Mouse (Mus musculus): Measurements from ENCODE around the gene Aftph. TPM values are rescaled to one million over a fixed set of nuclear protein-coding genes. Genes with fewer than 3 reads are reported as not detected.
A peak's percentile ranks its signal among the peaks of the same experiment; 100 is the strongest.
"Not testable (repeated sequence)": the region's sequence is repeated elsewhere in the genome, so short reads cannot be mapped to it uniquely, and the experiment has no call there.

The Aftph gene
- 63.9 and 67.6 TPM in 2 replicates for polyA plus RNA-seq (2012; rRNA removed)

DNA sequence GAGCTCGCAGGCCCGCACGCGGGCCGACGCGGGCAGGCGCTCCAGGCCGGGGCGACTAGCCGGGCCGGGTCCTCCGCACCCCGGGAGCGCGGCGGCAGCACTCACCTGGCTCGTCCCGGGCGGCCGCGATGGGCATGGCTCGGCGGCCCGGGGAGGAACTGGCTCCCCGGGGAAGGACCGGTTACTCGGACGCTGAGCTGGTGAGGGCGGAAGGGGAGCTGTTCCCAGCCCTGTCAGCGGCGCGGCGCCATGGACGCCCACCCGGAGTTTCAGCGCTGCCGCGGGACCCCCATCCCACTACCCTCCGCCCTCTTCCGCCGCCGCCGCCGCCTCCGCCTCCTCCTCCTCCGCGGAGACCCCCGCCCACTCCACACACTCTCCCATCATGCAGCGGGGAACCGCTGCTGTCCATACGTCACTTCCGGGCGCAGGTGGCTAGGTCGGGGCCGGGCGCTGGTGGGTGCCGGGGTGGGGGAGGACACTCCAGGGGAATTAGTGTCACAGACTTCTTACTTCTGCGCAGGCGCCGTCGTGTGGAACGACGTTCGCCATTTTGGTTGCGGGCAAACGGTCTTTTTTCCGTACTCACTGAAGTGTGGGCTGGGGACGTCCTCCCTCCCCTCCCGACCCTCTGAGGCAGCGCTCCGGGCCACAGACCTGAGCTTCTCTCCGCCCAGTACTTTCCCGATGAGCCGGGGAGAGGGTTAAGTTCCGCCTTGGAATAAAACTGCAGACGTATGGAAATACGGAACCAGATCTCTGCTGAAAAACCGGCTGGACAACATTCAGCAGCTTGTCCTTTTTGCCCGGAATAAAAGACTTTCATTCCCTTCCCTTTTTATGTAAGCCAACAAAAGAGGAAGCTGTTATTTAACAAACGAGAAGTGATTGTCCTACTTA, at the start of gene Aftph:
Aftph (minus strand) TSS at position 389 of the 900 bp plus-strand sequence.
- DNase-seq (ENCODE audit: low spot score) = peak; percentile 92

DNA sequence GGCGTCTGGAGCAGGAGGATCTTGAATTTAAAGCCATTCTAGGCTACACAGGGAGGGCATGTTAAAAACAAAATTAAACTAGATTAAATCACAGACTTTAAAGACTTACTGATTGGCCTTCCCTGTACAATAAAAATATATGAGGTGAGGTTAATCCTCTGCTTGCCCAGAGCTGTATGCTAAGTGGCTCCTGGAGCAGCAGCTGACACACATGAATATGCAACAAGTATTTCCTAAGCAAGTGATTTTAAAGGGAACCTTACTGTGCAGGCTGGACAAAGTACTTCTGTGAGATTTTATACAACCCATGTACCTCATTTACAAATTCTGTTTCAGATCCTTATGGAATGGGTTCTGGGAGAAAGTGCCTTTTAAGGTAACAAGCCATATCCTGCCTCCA, 47.6 kb upstream of the Aftph start:
- DNase-seq (ENCODE audit: low spot score) = no peak

DNA sequence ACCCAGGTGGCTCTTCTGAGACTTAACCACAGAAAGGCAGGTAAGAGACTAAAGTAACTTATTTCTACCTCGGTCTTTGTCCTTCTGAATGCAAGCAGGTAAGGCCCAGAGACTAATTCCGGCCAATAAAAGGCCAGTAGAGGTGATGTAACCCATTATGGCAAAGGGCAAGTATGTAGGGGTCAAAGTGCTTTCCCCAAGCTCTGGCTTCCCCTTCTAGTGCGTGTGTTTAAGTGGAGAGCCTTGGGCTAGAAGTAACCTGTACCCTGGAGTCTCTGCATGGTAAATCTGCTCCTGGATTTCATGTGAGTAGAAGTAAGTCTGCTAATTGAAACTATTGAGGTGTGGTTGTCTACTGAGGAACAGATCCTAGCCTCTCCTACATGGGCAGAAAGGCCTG, 46.7 kb upstream of the Aftph start:
- no peak for DNase-seq (ENCODE audit: low spot score)

DNA sequence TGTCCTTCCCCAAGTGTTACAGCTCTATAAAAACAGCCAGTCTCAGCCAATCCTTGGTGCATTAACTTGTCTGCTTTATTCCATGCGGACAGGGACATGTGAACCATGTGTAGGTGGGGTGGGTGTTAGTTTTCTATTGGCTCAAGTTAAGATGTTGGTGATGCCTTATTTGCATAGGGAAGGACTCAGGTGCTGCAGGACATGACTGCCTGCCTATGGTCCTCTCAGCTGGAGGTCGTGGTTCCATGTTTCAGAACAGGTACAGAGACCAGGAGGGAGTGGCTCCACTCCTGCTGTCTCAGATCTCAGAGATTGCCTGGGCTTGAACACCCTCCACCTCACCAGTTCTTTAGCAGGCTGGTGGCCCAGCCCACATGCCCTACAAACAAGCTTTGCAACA, 44.8 kb upstream of the Aftph start:
- DNase-seq (ENCODE audit: low spot score) = no peak

DNA sequence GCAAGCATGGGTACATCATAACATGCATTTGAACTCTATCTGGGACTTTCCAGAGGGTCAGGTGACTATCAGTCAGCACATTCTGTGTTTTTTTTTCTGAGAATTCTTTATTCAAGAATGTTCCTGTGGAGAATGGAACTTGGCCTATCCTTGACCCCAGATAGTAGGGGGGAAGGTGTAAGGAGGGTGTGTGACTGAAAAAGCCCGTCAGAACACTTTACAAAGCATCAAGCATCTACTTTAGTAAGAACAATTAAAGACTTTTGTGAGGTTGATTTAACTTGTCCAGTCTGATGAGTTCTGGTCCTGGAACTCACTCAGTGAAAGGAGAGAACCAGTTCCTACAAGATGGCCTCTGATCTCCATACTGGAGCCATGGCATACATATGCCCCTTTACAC, 43.8 kb upstream of the Aftph start:
- DNase-seq (ENCODE audit: low spot score) = no peak

DNA sequence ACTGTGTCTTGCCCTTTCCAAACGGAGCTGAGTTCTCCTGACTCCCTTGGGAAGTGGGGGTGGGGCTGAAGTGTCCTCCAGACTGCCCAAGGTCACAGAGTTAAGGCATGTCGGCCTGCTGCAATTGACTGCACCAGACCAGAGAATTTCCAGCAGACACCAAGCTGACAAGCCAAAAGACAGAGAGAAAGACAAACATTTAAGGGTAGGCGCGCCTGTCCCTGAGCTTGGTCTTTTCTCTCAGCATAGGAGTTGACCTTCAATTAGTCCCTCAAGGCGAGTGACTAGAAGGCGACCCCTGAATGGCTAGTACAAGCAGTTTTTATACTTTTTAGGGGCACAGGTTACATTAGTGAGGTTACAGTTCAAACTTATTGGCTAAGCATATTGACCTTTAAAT, 43.4 kb upstream of the Aftph start:
- DNase-seq (ENCODE audit: low spot score) = no peak

DNA sequence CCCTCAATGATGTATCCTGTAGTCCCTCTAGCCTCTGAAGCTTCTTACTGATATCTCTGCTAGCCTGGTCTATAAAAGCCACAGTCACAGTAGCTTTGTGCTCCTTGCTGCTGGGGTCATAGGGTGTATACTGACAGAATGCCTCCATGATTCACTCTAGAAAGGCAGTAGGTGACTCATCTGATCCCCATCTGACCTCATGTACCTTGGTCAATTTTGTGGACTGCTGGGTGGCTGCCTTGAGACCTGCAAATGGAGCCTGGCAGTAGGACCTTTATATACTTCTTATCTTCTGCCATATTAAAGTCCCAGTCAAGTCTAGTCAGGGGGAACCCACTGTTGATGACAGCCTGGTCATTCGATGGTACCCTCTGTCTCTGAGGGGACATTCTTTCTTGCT, 42.1 kb upstream of the Aftph start:
- no peak for DNase-seq (ENCODE audit: low spot score)

DNA sequence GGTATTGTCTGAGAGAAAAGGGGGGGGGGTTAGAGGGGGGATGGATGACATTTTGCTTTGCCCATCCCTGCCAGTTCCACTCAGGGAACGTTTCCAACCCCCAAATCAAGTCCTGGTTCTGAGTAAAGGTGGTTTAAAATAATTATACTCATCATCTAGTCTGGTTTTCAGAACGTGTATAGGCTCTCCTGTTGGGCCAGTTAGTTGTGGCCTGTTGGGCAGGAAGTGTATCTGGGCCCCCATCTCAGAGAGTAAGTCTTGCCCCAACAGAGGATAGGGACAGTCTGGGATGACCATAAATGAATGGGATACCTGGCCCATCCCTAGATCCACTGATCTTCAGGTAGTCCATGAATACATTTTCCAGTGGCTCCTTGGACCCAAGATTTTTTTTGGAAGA, 41.2 kb upstream of the Aftph start:
- no peak for DNase-seq (ENCODE audit: low spot score)

DNA sequence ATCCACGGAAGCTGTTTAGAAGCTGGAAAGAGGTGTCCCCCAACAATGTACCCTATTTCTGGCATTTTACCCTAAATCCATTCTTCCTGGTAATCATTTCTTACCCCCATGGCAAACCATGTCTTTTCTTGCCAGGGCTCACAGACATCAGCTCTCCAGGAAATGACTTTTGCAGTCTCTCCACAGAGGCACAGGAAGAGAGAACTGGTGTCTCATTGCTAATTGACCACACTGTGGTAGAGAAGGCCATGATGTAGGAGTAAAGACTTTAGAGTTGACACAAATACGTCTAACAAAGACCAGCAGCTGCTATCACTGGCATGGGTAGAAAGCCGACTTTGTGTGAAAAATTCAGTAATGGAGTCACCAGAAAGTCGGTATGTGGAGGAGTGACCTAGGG, 38.9 kb upstream of the Aftph start:
- no peak for DNase-seq (ENCODE audit: low spot score)

DNA sequence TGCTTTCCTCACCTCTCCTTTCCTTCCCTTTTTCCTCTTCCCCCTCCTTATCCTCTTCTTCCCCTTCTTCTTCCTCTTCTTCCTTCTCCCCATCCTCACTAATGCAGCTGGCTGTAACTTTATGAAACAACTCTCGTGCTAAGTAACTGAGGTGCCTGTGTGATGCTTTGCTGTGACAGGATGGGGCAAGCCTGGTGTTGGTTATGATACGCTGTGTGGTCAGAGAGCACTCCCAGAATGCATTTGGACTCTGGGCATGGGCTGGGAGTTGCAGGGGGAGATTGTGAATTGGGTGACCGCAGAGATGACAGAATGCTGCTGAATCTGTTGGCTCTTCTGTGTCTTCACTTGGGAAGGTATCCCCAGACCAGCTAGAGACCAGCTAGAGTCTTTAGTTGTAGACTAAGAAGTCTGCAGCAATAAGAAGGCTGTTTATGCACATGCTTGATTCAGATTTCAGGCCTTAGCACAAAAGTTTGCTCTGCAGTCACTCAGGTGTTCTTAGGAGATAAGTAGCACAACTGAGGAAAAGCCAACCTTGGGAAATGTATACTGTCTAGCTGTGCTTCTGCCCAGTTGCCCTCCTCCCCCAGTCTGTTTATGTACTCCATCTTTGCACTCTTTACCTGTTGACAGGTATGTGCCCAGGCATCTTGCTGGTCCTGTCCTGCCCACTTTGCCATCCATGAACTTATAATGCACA, 37.6 kb upstream of the Aftph start:
- no peak for DNase-seq (ENCODE audit: low spot score)

DNA sequence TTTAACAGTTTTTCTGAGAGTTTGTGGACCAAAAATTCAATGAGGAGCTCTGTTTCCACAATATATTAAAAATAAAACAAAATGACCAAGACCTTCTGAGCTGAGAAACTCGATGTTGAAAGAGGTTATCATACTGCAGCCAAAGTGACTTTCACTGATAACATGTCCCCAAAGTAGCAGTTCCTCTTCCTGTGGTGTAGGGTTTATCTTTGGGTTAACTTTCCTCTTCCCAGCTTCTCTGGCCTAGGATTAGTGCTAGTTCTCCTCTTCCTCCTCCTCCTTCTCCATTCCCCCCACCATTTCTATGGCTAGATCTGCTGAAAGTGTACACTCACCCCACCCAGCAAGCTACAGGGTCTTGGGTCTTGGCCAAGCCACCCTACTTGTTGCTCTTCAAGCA, 36.9 kb upstream of the Aftph start:
- DNase-seq (ENCODE audit: low spot score) = no peak

DNA sequence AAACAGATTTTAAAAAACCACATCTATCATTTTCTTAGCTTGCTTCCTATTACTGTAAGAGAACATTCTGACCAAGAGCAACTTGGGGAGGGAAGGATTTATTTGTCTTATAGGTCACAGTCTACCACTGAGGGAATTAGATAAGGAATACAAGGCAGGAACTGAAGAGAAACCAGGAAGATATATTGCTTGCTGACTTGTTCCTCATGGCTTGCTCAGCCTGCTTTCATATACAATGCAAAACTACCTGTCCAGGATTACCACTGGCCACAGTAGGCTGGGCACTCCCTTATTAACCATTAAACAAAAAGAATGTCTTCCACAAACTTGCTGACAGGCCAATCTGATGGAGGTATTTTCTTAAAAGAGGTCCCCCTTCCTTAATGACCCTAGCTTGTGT, 35.3 kb upstream of the Aftph start:
- DNase-seq (ENCODE audit: low spot score) = no peak

DNA sequence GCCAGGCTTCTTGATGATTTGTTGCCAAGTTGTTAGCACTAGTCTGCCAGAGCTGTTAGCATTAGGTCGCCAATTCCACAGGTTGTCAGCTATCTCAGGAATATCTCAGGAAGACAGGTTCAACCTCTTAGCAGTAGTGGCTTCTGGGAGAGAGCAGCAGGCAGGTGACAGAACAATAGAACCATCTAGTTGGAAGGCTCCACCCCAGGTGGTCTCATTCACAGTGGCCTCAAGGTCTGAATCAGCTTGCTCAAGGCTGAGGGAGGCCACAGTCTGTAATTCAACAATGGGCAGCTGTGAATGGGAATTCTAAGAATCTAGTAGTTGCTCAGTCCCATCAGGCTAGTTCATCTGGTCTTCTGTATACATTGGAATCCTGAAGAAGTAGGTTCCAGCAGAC, 31.3 kb upstream of the Aftph start:
- no peak for DNase-seq (ENCODE audit: low spot score)

DNA sequence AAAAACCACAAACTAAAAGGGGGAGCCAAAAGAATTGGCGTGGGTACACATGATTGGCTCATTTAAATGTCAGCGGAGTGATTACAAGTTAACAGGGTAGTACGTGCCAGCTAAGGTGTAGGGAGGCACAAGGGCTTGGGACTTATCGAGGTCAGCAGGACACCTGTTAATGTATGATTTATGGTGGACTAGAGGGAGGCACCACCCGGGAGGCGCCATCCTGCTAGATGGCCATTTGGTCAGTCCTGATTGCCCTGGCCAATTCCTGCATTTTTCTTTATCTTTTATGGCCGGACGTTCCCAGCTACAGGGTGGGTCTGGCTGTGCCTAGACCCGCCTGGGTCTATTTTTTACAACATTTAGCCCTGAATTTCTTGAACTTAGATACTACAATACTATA, 30.4 kb upstream of the Aftph start:
- DNase-seq (ENCODE audit: low spot score) = not testable (repeated sequence)

DNA sequence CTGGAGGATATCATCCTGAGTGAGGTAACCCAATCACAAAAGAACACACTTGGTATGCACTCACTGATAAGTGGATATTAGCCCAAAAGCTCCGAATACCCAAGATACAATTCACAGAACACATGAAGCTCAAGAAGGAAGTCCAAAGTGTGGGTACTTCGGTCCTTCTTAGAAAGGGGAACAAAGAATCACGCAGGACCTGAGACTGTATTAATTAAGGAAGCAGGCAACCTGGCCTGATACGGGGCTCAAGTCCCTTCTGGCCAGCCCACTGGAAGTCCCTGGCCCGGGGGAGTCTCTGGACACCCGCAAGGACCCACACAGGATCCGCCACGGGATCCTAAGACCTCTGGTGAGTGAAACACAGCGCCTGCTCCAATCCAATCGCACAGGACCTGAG, 20.6 kb upstream of the Aftph start:
- not testable (repeated sequence) for DNase-seq (ENCODE audit: low spot score)

DNA sequence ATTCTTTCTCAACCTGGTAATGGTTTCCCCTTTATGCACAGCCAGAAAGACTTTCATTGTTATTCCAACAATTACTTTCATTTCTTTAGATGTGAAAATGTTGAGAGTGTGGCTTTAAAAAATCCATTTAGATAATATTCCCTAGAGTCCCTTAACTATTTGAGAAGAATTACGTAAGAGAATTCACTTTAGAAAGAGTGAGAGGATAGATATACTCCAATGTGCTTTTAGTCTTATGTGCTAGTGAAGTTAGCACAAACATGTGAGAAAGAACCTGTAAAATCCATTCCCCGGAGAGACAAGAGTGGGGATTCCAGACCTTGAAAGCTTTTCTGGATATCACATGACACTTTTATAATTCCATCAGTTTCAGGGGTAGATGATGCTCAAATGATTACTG, 9.2 kb upstream of the Aftph start:
- DNase-seq (ENCODE audit: low spot score) = no peak

DNA sequence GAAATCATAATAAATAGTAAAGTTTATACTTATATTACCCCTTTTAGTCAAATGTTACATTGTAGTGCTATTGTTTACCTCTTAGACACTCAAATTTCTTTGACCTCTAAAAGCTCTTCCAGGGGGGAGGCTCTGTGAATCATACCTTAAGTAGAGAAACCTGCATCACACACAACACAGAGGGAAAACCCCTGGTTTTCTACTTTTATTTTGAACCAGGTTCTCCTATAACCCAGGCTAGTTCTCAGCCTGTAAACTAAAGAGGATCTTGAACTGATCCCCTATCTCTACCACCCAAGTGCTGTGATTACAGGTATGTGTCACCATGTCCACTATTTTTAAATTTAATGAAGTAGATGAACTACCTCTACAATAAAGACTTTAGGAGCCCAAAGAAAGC, 2.0 kb upstream of the Aftph start:
- DNase-seq (ENCODE audit: low spot score) = no peak

DNA sequence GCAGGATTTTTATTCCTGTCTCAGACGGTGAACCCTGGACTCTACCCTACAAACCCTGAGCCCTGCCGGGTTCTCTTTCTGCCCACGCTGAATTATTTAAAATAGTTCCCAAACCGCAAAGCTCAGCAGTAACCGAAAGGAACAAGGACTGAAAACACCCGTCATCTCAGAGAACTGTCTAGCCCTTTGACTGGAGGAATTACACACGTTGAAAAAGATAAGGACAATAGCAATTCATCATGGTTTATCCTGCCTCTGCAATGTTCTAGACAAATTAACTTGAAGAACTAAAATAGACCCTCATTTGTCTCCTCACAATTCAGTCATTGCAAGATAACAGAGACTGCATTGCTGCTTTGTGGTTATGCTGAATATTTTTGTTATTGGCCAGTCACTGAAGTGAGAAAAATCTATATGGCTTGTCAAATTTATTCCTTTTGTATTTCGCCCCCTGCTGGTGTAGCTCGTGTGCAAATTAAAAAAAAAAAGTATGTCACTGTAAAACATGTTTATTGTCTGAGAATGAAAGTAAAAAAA, 1.0 kb upstream of the Aftph start:
- DNase-seq (ENCODE audit: low spot score) = no peak

DNA sequence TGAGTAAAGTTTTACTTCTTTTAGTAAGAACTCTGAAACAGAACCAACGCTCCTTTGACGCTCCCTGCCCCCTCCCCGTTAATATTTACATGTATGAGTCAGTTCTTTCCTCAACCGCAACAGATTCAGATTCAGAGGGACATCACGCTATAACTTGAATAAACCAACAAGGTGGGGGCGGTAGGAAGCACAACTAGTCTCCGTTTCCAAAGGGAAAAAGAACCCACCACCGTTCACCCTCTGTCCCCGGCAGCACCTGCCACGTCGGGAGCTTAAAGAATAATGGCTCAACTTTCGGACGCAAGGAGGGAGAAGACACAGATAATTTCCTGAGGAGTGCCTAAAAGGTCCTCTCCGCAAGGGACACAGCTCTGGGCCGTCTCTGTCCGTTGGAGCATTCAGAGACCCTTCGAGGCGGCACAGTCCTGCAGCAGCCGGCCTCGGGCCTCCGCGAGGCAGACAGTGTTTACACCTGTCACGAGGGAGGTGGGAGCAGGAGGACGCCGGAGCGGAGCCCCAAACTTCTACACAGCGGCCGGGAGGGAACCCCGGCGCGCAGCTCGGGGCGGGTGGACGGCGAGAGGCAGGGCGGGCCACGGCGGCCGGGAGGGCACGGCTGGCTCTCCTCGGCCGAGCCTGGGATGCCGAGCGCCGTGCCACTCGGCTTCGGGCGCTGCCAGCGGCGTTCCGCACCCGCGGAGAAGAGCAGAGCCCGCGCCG, 748 bp downstream of the Aftph start:
- DNase-seq (ENCODE audit: low spot score) = no peak

DNA sequence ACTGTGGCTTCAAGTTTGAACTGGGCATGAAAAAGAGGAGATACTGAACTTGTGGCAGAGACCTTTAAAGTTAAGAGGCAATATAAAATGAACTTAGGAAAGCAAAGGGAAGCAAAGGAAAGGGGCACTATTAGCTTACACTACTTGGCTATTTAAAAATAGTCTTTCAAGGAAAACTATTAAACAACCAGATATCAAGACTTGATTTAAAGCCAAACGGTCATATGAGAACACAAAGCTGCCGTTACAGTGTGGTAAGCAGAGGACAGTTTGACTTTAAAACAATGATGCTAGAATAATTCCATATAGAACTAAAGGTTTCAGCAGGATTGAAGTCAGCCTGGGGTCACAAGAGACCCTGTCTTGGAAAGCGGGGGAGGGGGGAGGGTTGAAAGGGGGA, 7.3 kb downstream of the Aftph start:
- no peak for DNase-seq (ENCODE audit: low spot score)

DNA sequence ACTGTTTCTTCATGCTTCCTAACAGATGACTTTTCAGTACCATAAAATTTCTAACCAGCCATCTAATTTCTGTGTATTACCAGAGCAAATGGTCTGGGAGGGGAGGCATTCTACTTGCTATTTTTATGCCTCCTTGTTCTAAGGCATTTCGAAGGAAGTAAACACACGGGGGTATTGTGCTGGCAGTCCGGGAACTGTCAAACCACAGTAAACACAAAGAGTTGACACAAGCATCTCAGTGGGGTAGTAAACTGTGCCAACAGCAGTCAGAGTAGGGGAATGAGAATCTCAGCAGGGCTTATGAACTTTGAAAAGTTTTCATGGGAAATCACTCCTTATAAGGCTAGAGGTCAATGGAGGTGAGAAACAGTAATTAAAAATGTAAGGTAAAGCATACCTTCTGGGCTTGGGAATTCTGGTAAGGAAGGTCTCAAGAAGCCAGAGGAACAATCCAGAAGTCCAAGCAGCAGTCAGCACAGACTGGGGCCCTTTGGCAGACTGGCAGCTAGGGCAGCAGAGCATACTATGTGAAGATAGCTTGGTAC, 7.8 kb downstream of the Aftph start:
- no peak for DNase-seq (ENCODE audit: low spot score)

DNA sequence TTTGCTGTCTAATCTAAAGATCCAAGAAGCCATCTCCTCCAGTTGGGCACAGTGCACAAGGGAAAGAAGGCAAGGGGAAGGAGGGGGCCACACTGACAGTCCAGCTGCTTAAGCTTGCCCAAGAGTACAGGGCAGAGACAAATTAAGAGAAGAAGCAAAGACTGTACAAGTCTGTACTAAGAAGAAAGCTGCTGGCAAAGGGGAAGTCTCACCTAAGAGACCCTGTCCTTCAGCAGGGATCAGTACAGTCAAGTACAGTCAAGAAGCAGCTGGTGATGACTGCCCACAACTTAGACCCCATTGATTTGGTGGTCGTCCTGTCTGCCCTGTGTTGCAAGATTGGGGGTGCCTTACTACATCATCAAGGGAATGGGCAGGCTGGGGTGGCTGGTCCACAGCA, 12.0 kb downstream of the Aftph start:
- DNase-seq (ENCODE audit: low spot score) = no peak
